Mouse (Mus musculus) left cerebral cortex, adult 18-20 months (tissue): ENCODE results near the gene Lipa. TPM values are rescaled to one million over a fixed set of nuclear protein-coding genes. Genes with fewer than 3 reads are reported as not detected.

Experiments
- DNase-seq, 2 experiments: peaks; one replicate each; pipeline ENCODE4 v3.0.0; 2021 to 2022; ENCODE audit warnings: low spot score in 2 of 2, mixed read lengths in 1 of 2
- long read RNA-seq, 2 experiments: library from polyadenylated mRNA; stranded (forward); transcript quantifications; one replicate each; pipeline ENCODE4 v2.0.0; 2021
- total RNA-seq, 2 experiments: library from RNA; stranded (reverse); gene quantifications; 2 replicates each; pipeline ENCODE4 v1.2.3; 2021

The Lipa gene
- 10 to 100 TPM; 17.1 to 18.5 TPM for total RNA-seq
- long read RNA-seq, experiment 1, transcript Lipa-201 (10 exons, 2,969 nt): major isoform, 15 of 21 reads
- long read RNA-seq, experiment 1, partial matches to known transcripts: 3 of 21 reads
- long read RNA-seq, experiment 1, other reads (novel, unspliced or antisense): 1 of 21 reads
- long read RNA-seq, experiment 2, transcript Lipa-201 (10 exons, 2,969 nt): major isoform, 12 of 17 reads
- long read RNA-seq, experiment 2, partial matches to known transcripts: 3 of 17 reads
- long read RNA-seq, experiment 2, other reads (novel, unspliced or antisense): 2 of 17 reads

DNA sequence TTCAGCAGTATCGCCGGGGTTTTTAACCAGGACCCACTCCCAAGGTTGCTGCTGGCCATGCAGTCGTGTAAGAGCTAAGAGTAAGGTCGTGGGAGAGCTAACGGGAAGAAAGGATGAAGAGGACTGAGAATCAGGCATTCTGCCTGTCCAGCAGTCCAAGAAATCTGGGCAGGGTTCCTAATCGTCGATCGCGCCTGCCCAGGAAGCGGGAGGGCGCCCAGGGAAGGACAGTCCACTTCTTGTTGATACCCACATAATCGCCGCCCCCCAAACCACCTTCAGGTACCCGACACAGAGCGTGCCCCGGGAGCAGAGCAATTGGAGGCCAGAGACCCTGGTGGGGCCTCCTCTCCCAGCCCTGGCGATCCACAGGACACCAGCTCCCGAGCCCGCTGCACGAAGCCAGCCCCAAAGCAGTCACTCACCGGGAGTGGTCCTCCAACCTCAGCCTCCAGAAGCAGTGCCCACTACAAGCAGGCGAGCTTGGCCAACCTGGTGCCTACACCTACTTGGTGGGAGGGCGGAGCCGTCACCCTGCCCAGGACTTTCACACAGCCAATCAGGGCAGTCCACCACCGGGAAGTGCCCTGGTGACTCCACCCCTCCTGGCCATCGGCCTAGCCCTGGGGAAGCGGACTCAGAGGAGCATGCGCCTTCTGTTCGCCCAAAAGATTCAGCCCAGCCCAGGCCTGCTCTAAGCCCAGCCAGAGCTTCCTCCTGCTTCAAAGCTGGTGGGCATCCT is at the start of gene Lipa:
TSS of gene Lipa (minus strand) at position 534 of the 742 bp plus-strand sequence.
- DNase-seq: peak; percentile 90 to 93

DNA sequence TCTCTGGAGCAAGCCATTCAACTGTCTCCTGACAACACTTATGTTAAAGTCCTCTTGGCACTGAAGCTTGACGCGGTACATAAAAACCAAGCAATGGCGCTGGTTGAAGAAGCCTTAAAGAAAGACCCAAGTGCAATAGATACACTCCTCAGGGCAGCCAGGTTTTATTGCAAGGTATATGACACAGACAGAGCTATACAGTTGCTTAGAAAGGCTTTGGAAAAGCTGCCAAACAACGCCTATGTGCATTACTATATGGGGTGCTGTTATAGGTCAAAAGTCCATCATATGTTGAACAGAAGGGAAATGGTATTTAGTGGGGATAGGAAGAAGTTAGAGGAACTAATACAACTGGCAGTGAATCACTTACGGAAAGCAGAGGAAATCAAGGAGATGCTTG is 46.4 kb upstream of the Lipa start:
- DNase-seq: no peak

DNA sequence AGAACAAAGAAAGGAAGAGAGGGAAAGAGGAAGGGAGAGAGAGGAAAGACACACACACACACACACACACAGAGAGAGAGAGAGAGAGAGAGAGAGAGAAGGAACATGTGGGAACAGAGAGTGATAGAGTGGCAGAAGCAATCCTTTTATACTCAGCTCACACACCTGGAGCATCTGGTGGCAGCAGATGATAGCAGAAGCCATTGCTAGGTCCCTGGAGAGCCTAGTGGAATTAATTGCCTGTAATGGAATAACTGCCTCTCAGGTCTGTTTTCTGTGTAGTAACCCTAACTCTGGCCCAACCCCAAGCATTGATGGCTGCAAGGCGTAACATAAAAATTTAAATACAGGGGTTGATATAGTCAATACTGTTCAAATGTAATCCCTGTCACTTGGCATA is 43.8 kb upstream of the Lipa start:
- no peak for DNase-seq

DNA sequence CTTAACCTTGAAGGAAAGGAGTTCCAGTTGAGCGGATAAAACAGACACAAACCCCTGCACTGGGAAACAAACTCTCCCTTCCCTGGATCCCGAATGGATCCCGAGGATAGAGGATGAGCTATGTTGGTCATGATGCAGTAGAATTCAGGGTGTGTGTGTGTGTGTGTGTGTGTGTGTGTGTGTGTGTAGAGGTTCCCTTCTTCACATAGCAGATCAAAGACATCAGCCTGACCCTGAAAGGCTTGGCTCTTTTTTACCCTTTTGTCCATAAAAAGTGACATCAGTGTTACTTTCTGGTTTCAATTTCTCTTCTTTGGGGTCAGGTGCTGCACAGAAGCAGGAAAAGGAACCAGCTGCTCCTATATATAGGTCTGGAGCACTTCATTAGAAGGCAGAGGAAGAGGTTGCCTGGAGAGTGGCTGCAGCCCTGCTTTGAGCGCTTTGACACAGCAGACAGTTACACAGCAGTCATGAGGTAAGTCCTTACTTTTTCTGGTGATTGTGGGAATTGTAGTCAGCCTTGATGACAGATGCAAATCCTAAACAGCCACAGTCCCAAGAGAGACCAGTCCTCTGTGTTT is 42.7 kb upstream of the Lipa start:
- DNase-seq: no peak

DNA sequence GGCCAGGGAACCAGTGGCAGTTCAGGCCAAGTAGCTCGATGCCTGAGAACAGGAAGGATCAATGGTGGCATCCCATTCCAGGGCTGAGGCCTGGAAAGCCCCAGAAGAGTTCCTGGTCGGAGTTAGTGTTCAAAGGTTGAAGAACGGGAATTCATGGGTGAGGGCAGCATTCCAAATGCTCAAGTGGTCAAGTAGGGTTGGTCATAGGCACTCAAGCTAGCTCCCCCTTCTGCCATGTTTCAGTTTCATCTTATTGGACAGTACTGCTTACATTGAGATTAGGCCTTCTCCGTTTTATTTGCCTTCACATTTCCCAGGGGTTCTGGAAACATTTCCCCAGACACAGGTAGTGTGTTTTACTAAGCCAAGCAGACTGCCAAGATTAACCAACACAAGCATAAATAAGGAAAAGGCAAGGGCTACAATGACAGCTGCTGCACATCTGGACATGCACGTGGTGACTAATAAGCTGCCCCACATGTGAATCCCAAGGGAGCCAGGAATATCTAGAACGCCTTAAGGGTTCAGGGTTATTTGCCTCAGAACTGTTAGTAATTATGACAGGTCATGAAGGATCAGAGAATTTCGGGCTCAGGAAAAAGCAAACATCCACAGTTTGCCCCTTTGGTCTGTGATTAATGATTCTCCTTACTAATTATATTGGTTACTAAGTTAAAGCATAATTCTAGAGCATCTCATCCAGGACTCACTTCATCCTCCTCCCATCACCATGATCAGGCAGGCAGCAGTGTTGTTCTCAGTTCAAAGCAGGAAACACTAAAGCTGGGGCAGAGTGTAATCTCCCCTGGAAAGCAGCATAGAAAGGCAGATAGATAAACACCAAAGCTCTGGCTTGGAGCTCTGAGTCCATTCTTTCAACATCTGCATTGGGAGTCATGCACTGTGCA is 42.0 kb upstream of the Lipa start:
- no peak for DNase-seq

DNA sequence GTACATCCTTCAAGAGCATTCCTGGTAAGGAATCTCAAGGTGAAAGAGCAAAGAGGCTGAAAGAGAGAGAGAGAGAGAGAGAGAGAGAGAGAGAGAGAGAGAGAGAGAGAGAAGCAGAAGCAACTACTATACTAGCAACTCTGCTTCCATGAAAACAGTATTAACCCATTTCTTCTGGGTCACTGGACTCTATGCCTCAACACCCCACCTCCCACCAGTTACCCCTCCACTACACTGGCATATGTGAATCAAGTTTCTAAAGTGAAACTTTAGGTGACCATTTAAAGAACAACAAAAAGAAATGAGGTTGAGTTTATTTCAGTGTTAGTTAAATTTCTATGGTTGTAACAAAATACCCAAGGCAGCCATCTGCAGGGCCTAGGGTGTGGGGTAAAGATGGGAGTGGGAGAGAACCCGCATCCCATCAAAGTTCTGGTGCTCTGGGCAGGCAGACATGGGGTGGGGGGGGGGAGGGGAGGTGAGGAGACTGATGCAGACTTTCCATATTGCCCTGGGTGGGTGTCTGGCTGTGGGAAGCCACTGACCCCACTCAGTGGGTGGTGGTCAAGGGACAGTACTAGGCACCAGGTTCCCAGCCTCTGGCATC is 39.0 kb upstream of the Lipa start:
- DNase-seq: no peak

DNA sequence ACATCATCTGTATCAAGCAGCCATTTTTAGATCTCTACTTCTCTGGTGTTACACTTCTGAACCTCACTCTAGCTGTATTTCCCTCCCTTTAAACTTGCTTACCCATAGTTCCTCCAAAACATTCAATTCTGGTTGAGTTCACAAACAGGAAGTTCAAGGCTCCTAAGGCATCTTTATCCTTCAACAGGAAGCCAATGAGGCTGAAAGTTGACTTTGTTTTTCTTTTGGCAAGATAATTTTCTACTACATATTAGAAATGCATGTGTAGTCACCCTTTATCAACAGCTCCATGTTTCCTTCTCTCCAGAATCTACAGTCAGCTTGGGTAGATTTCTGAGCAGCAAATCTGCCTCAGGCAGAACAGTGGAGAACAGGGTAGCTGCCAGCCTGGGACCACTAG is 35.3 kb upstream of the Lipa start:
- no peak for DNase-seq

DNA sequence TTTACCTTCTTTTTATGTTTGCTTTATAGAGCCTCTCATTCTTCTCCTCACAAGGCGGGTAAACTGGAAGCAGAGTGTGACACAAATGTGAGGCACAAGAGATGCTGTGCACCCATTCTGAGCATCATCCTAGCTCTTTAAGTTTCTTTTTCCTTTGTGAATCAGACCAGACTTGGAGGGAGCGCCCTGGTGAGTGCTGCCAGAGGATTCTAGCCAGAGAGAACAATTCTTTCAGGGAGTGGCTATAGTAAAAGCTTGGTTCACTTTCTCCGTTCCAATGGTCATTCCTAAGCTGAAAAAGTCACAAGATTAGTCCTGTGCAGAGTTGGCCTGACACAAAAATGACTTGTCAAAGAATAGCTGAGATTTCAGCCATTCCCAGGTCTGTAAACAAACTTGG is 29.3 kb upstream of the Lipa start:
- DNase-seq: no peak

DNA sequence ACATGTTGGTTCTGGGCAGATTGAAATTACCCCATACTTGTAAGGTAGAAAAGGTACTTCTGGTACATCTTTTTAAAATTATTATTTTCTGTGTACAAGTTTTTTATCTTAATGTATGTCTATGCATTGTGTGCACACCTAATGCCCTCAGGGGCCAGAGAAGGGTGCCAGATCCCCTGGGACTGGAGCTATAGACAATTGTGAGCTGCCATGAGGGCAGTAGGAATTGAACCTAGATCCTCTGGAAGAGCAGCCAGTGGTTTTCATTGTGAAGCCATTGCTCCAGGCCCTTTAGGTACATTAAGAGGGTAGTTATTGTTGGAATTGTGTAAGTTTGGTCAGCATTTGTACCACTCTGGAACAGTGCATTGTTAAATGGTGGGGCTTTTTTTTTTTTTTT is 26.8 kb upstream of the Lipa start:
- DNase-seq: no peak

DNA sequence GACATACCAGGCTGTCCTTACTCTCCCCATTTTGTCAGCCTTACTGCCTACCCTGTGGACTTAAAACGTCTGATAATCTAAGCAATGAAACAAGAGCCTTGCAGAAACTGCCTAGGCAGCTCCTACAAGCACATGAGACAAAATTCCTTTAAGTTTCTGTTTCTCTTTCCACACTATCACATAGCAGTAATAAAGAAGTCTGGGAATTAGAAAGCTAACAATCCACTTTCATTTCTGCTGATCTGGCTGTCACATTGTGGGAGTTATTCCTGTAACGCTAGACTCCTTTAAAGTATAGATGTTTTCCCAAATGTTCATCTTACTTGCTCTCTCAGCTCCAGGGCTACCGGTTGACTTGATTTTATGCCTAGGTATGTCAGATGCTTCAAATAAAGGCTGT is 26.2 kb upstream of the Lipa start:
- no peak for DNase-seq

DNA sequence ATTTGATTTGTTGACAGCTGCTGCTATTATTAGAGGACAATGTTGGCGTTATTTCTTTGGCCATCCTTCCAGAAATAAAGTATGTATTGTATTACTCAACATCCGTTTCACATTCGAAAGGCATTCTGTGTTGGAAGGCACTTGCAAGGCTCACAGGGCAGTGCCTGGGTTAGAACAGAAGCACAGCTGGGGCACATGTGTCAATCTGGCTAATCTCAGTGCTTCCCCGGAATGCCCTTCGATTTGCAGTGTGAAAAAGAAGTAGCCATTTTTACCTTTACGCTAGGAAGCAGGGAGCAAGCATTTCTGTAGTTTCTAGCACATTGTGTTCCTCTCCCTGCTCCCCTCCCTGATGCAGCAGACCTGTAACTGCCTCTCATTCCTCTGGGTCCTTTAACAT is 25.7 kb upstream of the Lipa start:
- no peak for DNase-seq

DNA sequence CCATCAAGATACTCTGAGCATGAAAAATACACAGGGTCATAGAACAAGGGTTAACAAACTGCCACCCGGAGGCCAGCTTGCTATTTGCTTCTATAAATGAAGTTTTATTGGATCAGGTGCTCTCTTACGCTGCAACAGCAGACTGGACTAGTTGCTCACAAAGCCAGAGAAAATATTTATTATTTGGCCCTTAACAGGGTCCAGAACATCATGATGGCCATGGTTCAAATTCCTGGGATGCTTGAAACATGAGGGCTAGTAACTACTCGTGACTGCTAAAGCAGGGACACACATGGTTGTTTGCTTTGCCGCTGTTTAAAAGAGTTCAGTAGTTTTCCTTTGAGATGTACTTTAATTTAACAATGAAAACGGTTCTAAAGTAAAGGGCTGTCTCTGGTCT is 24.7 kb upstream of the Lipa start:
- DNase-seq: no peak

DNA sequence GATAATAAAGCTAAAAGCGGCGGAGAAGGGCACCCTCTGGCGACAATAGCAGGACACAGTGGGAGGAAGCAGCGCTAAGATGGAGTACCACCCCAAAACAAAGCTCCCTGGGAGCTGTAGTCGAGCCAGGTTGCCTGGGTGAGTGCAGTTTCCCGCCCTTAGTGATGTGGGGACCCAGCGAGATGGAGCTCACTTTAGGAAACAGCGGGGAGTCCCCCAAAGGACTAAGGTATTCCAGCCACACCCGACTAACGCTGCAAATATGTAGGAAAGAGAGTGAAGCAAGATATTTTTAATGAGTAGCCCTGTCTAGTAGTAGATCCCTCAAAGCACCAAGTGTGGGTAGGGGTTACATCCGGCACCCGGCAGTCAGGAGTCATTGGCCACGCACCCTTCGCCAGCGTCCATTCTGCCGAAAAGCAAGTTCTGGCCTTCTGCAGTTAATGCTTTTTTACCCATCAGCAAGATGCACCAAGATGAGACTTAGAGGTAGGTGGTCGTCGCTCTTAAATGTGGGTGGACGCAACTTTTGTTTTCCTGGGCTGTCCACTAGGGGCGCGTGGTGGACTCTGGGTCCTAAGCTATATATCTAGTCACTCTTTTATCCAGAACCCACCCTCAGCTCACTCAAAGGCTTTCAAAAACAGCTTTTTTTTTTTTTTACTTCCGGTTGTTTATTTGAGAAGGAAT is 23.4 kb upstream of the Lipa start, which contains the start of gene Ifit2:
TSS of gene Ifit2 (plus strand) at position 161 of the 690 bp plus-strand sequence.
- DNase-seq: peak; percentile 67 to 74

DNA sequence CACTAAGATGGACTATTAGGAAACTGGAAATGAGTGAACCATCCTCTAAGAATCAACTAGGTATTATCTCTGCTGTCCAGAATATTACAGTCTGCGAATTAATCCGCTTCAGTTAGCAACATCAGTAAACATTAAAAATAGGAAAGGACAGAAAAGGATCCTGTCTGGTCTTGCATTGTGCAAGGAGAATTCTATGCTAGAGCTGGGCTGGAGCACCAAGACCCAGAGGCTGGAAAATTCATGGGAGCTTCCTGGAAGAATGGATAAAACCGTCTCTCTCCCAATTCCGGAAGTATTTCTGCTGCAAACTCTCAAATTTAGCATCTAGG is 22.9 kb upstream of the Lipa start:
- DNase-seq: no peak

DNA sequence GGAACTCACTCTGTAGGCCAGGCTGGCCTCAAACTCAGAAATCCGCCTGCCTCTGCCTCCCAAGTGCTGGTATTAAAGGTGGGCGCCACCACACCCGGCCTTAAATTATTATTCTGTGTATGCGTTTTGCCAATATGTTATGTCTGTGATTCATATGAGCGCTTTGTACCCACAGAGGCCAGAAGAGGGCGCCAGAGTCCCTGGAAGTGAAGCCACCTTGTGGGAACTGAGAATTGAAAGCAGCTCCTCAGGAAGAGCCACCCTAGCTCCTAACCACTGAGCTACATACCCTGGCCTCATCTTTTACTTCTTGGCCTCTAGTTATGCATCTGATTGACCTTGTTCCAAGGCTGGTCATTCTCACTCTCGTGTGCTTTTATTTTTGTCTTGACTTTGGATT is 20.7 kb upstream of the Lipa start:
- DNase-seq: peak; percentile 80 to 84

DNA sequence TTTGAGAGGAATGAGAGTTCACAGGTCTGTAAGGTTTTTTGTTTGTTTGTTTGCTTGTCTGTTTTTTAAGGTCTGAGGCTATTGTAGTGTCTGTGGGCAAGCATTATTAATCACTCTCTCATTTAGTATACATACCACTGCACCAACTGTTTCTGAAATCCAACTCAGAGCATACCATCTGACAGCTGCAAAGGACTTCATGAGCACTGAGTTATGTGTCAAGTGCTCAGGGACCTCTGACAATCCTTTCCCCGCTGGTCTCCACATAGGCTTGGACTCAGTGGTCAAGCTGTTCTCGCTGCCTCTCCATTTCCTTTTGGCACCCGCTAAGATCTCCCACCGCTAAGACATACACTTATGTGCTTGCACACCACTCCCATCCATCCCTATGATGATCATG is 18.9 kb upstream of the Lipa start:
- DNase-seq: no peak

DNA sequence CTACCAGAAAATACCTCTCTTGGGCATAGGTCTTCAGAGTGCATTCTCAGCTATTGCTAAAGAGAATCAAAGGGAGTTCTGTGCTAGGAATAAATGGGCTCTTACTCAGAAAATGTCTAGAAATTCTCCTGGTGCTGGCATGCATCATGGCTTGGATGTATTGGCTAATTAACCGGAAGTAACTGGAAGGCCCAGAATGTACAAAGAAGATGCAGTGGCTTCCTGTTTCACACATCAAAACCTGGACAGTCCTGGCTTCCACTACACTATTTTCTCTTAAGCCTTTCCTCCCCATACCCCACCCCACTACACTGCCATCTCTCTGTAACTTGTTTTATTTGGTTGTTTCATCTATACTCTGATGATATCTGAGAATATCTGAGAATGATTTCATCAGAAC is 12.1 kb upstream of the Lipa start:
- DNase-seq: no peak

DNA sequence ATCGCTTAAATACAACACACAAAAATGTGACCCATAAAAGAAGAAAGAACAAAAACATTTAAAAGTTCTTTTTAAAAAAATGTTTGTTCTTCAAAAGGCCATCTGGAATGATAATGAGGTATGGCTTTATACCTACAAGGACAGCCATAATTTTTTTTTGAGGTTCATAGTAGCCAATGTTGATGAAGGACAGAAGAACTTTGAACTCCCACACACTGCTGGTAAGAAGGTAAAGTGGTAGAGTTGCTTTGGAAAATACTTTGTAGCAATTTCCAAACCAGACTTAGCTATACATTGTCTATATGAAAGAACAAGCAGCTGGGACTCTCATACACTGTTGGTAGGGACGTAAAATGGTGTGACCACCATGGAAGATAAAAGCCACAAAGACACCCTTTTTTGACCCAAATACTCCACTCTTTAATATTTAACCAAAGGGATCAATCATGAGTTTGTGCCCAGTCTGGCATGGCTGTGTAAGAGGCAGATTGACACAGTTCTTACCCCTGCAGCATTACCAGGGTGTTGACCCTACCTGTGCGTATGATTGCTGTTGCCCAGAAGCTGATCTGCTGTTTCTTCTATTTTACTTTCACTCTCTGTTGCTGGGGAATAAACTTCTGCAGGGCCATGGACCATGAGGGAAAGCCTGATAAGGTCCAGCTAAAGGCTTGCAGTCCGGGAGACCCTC is 4.9 kb upstream of the Lipa start:
- DNase-seq: no peak

DNA sequence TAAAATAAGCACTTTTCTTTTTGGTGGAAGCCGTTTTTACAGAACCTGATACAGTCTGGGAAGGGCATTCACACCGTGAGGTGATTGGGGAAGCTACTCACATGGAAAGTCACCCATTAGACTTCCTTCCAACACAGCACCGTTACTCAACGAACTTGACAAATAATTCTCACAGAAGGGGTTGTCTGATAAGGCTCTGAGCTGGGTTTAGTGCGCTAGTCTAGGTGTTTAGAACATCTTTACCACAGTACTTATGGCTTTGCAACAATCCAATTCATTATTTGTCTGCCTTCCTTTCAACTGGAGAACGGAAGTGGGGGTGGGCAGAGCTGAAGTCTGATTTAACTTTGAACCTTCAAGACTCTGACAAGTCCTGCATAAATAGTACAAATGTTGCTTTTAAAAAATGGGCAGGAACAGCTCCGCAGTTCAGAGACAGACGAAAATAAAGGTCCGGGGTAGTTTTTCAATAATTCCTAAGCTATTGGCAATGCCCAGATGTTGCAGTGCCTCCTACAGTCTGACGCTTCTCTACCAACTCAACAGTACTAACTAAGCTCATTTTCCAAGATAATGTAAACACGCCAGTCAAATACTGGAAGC is 852 bp downstream of the Lipa start:
- no peak for DNase-seq

DNA sequence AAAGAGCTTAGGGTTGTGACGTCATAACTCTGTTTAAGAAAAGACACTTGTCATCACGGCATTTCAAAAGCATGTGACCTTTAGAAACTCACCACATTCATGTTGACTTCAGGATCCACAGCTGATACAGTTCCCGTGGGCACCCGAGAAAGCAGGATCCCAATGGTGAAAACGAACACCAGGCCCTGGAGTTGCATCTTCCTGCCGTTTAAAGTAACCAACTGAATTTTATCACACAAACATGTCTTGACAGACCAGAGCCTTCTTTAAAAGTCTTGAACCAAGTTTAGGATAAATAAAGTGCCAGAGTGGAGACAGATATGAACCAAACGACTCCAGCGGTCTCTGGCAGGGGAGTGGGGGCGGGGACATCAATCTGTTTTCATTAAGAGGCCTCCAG is 2.6 kb downstream of the Lipa start:
- no peak for DNase-seq
